Mouse (Mus musculus) ovary, postnatal 14 days (tissue): Measurements from ENCODE around the gene Sphk1.

Experiments used
- DNase-seq: peaks from one replicate; pipeline ENCODE4 v3.0.0; 2022; ENCODE audit warnings: low spot score

Sphk1 gene

DNA sequence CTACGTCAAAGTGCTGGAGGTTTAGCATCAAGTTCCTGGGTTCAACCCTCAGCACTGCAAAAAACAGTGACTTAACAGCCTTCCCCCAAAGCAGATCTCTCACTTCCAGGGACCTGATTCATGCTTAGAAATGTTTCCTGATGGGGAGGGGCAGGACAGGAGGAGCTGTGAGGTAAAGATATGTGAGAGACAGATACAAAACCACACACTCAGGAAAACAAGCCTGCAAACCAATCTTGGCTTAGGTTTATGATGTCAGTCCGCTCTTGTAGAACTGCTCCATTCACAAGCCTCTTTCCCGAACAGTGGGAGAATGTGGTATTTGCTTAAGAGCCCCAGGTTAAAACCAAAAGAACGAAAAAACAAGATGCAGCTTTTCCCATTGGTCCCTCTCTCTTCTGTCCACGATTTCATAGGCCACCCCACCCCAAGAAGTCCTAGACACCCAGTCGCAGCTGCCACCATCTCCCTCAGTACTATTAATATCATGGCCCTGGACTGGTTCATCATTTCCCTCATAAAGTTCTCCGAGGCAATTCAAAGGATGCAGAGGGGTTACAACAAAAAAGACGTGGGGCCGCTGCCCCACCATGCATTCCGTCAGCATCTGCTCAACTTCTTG is 49.4 kb downstream of the Sphk1 start:
- no peak for DNase-seq

DNA sequence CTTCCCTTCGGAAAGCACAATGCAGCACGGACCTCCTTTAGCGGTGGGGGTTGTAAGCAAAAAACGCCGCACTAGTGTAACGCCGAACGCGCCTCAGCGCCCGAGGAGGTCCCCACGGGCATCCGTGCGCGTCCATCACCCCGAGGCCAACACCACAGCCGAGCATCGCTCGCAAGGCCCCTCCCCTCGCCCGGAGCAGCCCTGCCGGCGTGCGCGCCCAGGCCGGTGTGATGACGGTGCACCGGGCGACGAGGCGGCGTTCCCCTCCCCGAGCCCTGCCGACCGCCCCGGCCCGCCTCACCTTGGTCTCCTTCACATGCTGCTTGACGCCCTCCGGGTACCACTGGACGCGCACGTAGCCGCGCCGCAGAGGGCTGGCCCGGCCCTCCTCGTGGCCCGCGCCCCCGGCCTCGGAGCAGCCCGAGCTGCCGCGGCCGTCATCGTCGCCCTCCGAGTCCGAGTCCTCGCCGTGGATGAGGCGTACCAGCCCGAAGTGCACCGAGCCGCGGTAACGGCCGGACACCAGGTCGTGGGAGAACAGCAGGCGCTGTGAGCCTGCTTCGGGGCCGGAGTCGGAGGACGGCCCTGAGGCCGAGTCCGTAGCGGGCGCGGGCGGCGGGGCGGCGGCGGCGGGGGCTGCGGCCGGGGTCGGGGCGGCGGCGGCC is 50.1 kb downstream of the Sphk1 start:
- peak; percentile 31 for DNase-seq

DNA sequence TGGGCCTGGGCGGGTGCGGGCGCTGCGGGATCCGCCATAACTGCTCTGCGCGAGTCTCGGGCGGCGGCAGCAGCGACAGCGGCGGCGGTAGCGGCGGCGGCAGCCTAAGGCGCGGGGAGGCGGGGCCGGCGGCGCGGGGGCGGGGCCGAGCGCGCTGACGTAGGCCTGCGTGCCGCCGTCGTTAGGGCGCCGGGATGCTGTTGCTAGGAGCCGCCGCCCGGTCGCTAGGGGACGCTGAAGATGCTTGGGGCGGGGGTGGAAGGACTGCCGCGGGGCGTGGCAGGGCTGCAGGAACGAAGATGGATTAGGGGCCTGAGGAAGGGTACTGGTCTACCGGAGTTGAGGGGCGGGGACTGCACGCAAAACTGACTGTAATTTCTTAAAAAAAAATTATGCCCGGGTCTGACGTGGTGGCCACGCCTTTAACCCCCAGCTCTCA is 50.7 kb downstream of the Sphk1 start, which contains the start of gene Ube2o:
Ube2o (minus strand) TSS at position 72 of the 439 bp plus-strand sequence.
- peak; percentile 80 for DNase-seq

DNA sequence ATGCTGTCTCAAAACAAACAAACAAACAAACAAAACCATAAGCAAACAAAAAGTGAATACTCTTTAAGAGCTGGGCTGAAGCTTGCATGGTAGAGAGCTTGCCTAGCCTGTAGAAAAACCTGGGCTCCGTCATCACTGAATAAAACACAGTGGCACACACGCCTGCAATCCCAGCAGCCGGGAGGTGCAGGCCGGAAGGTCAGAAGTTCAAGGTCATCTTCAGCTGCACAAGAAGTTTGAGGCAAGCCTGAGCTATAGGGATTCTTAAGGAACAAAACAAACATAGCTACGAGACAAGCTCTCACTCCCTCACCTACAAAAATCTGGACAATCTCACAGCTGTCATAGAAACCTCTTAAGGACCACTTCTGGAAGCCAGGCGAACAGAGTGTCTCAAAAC is 55.0 kb downstream of the Sphk1 start:
- DNase-seq, result no peak
